Mouse (Mus musculus) adrenal gland, adult 18-20 months (tissue): ENCODE measurements around the gene Rpa1. TPM values are rescaled to one million over a fixed set of nuclear protein-coding genes. Genes with fewer than 3 reads are reported as not detected.

Source experiments
- DNase-seq, 2 experiments: peaks; one replicate each; pipeline ENCODE4 v3.0.0; 2021 to 2022; ENCODE audit warnings: low spot score in 2 of 2
- microRNA-seq, 2 experiments: library from miRNA; unstranded; fragments of <30 nt; microRNA quantifications; one replicate each; pipeline ENCODE4 v1.2.0; 2021; ENCODE audit warnings: borderline number of aligned reads in 2 of 2
- total RNA-seq, 2 experiments: library from RNA; stranded (reverse); gene quantifications; 1 replicate in 1 of 2; 2 replicates in 1 of 2; pipeline ENCODE4 v1.2.3; 2021

Gene Rpa1
- total RNA-seq, 2 experiments from 2014 or later = 39.7 to 42.2 TPM

DNA sequence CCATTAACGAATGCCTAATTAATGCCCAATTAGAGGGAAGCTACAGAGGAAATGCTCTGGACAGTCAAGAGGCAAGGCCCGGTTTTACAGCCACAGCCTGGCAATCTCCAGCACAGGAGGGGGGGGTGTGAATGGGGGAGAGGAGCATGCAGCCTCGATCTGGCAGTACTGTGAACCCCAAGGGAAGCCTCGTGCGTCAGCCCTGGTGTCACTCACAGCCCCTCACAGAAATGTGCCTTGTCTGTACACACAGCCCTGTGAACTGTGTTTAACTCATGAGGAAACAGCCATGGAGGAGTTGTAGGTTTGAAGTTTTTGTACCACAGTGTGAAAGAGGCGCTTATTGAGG lies 84.2 kb downstream of the Rpa1 start:
- DNase-seq = no peak

GRCm38 (mm10) chr11:75263274-75263963 lies 84.7 kb downstream of the Rpa1 start:
- DNase-seq = no peak

- no peak for DNase-seq
Measured at GRCm38 (mm10) chr11:75262791-75263190, 85.3 kb downstream of the Rpa1 start.

- no peak for DNase-seq
Measured at GRCm38 (mm10) chr11:75262181-75262580, 85.9 kb downstream of the Rpa1 start.

DNA sequence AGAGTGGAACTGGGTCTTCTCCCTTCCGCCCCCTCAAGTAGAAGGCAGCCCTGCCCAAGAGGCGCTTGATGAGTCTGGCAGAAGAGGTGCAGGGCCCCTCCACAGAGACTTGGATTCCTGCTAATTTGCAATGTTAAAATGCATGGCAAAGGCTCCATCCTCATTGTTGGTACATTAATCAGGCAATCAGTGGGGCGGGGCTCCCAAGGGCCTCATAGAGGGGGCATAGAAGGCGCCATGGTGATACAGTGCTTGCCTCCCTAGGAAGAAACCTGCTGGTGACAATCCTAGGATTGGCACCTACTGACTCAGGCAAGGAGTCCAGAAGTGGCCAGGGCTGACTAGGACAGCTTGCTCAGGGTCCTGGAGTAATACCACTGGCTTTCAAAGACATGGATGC lies 86.4 kb downstream of the Rpa1 start:
- no peak for DNase-seq

DNA sequence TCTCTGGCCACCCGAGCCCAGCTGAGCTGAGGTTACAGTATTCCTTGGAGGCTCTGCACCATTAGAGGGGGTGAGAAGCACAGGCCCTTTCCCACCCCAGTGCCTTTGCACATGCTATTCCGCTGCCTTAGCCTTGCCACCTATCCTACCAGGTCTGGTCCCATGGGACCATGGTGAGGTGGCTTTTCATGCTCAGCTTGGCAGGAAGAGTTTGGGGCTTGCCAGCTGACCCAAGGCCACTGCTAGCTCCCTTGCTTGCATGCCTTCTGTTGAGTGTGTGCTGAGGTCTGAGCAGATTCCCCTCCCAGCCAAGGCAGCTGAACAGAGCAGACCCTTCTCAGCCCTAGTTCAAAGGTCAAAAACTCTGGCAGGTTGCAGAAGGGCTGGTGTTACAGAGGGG lies 87.1 kb downstream of the Rpa1 start:
- no peak for DNase-seq

GRCm38 (mm10) chr11:75259996-75260561 lies 88.0 kb downstream of the Rpa1 start:
- no peak for DNase-seq

GRCm38 (mm10) chr11:75259416-75259815 lies 88.7 kb downstream of the Rpa1 start:
- DNase-seq = no peak

- no peak for DNase-seq
Measured at GRCm38 (mm10) chr11:75257056-75257648, 91.0 kb downstream of the Rpa1 start.

DNA sequence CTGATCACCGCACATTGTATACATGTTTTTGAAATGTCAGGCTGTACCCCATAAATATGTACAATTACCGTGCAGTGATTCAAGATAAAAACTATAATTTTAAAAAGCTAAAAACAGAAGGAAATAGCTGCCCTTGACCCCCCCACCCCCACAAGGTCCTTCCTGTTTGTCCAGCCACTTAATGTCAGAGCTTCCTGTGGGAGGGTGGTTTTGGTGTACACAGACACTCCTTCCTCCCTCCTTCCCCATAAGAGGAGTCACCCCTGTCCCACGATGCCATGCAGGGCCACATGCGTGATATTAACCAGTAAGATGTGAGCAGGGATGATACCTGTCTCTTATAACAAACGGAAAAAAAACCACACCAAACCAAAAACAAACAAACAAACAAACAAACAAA lies 92.8 kb downstream of the Rpa1 start:
- DNase-seq = no peak

DNA sequence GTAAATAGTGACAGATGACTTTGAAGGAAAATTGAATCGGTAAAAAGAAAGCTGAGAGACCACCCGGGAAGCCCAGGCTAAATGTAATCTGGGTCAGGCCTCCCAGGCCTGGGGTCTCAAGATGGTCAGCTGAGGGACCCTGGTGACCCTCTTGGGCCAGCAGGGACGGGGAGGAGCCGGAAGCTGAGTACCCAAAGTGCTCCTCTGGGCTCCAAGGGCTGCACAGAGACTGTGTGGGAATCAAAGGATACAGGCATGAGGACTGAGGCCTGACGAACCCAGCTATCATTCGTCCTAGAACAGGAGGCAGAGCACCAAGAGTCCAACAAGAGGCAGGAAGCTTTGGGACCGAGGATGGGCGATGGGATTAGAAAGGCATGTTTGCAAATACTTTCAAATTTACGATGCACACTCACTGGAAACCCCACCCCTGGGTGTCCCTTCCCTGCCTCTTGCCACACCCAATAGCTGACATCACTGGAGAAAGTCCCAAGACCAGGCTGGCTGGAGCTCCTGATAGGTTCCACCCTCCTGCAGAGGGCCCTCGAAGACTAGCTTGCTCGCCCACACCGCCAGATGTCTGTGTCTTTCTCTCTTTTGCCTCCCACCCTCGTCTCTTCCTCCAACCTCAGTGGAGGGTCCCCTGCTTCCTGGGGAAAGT lies 93.7 kb downstream of the Rpa1 start:
- DNase-seq = peak in 1 of 2 experiments; percentile 46

DNA sequence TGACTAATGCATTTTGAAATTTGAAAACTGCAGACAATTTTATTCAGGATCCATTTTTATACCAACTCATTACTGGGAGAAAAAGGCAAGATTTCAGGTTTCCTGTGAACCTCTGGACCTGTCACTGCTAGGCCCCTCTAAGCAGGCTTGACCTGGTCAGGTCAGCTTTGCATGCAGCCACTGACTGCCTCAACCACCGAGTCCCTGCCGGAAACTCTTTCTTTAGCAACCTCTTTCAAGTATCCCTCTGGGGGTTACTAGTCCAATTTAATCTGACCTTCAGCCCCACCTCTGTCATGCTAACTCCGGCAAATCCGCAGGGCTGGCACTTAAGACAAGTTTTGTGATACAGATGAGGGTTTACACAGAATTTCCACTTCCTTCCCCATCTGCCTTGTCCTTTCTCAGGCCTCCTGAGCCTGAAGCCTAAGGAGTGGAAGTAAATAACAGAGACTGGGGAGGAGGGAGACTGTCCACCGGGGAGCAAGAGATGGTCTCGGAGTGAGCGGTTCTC lies 96.5 kb downstream of the Rpa1 start:
- no peak for DNase-seq

- DNase-seq = peak in 1 of 2 experiments; percentile 42
Measured at GRCm38 (mm10) chr11:75251006-75251512, 97.1 kb downstream of the Rpa1 start.

- DNase-seq = no peak
Measured at GRCm38 (mm10) chr11:75249588-75249987, 98.5 kb downstream of the Rpa1 start.

Small RNA genes lying within 50 kb of the gene (microRNA-seq; reads per million reads assigned to microRNA genes)
- gene Gm47300 = 0 reads per million in 2 experiments

Other genes with a start within 250 kb of the Rpa1 start
- 10 to 100 TPM in 1 of 2 experiments, 1 to 10 TPM in 1; 5.4 to 13.1 TPM for gene Hic1, start 178.8 kb downstream of the Rpa1 start, total RNA-seq
- gene Ovca2, start 169.5 kb downstream of the Rpa1 start, total RNA-seq = 10 to 100 TPM; 15.9 to 19.8 TPM
- 10 to 100 TPM; 23.4 to 34.5 TPM for gene Dph1, start 157.1 kb downstream of the Rpa1 start, total RNA-seq
- 10 to 100 TPM; 27.7 to 33.2 TPM for gene Rtn4rl1, start 154.5 kb downstream of the Rpa1 start, total RNA-seq
- 1 to 10 TPM; 6.6 to 7.9 TPM for gene Smyd4, start 109 bp upstream of the Rpa1 start, total RNA-seq
- 10 to 100 TPM; 13.7 to 28.0 TPM for gene Serpinf1, start 74.4 kb upstream of the Rpa1 start, total RNA-seq
- not detected for gene Serpinf2, start 91.3 kb upstream of the Rpa1 start, total RNA-seq
- gene Wdr81, start 106.4 kb upstream of the Rpa1 start, total RNA-seq = 10 to 100 TPM; 11.5 to 15.3 TPM
- 1 to 10 TPM; 8.1 to 9.1 TPM for gene Tlcd2, start 113.4 kb upstream of the Rpa1 start, total RNA-seq
- 100 to 1,000 TPM; 118 to 147 TPM for gene Prpf8, start 138.5 kb upstream of the Rpa1 start, total RNA-seq
- gene Rilp, start 161.8 kb upstream of the Rpa1 start, total RNA-seq = 10 to 100 TPM; 11.5 to 20.8 TPM
- 1 to 10 TPM; 7.5 TPM for gene Scarf1, start 165.2 kb upstream of the Rpa1 start, total RNA-seq
- 10 to 100 TPM; 22.8 to 29.1 TPM for gene Slc43a2, start 183.4 kb upstream of the Rpa1 start, total RNA-seq
- 100 to 1,000 TPM; 152 to 175 TPM for gene Pitpna, start 239.8 kb upstream of the Rpa1 start, total RNA-seq